Mouse (Mus musculus): ENCODE measurements around the gene Gdf9.
A peak's percentile ranks its signal among the peaks of the same experiment; 100 is the strongest.

The Gdf9 gene

DNA sequence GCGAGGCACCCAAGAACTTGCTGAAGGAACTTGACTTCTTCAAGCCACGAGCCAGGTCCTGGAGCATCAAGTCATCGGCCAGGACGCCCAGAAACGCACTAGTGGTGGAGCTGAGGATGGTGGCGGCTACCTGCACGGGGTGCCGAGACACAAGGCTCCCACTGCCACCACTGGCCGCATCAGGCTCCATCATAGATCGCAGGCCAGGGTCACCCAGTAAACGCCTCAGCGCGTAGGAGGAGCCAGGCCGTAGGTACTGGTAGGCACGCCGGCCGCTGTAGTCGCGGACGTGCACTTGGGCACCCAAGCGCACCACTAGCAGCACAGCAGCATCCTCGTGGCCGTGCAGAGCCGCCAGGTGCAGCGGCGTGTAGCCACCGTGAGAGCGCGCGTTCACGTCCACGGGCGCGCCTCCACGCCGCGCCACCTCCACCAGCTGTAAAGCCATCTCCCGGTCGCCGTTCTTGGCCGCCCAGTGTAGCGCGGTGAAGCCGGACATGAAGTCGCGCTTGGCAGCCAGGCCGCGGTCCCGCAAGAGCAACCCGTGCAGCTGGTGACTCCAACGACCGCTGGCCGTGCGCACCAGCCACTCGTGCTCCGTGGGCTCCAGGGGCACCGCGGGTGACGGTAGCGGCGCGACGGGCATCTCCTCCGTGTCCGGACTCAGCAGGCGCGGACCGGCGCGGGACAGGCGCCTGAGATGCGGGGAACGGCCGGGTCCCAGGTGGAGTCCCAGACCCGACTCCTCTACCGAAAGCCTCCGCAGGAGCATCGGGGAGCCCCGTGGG lies 47.8 kb downstream of the Gdf9 start:
- peak; percentile 39 for DNase-seq (ENCODE audit: low spot score)

- DNase-seq (ENCODE audit: low spot score): peak; percentile 13
Observed at GRCm38 (mm10) chr11:53479171-53479782, 48.5 kb downstream of the Gdf9 start.

GRCm38 (mm10) chr11:53479783-53480301 lies 49.0 kb downstream of the Gdf9 start, which contains the start of the genes Gm9945 and Sowaha:
Gene Gm9945 (plus strand): TSS chr11:53480166.
Gene Sowaha (minus strand): TSS chr11:53480274.
- no peak for DNase-seq (ENCODE audit: low spot score)

DNA sequence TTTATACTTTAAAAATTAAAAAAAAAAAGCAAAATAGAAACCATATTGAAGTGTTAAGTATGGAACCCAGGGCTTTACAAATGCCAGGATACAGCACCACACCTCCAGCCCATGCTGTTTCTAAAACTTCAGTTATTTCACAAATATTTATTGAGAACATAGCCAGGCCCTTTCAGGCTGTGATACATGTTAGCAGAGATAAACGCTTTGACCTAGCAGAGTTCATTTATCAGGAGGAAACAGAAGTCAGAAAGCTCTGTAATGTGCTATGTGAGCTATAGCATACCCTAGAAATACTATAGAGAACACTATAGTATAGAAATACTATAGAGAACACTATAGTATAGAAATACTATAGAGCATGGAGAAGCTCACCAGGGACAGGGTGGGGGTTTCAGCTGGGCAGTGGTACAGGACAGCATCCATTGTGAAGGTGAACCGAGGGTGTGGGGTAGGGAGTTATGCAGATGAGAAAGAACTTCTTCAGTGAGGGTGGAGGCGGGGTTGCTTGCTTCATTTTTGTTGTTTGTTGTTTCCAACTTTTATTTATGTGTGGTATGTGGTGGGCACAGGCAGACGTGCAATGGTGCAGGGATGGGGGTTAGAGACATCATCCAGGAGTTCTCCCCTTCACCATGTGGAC lies 50.4 kb downstream of the Gdf9 start:
- no peak for DNase-seq (ENCODE audit: low spot score)

- no peak for DNase-seq (ENCODE audit: low spot score)
Observed at GRCm38 (mm10) chr11:53483159-53483891, 52.5 kb downstream of the Gdf9 start.

- DNase-seq (ENCODE audit: low spot score): no peak
Observed at GRCm38 (mm10) chr11:53485719-53486118, 54.9 kb downstream of the Gdf9 start.

DNA sequence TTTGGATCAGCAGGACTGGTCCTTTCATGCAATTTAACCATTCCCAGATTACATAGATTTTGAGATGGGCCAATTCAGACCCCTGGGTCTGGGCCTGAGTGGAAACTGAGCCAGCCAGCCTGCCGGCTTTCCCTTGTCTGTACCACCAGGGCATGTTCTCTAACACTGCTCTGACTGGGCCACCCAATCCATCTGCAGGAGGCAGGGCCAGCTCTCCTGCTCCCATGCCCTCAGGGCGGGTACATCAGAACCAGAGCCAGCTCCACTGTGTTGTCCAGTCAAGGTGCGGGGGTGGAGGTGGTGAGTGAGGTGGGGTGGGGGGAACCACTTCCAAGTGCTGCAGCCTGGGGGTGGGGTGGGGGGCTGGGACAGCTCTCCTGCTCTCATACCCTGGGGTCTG lies 55.5 kb downstream of the Gdf9 start:
- DNase-seq (ENCODE audit: low spot score): no peak

- DNase-seq (ENCODE audit: low spot score): peak; percentile 51
Observed at GRCm38 (mm10) chr11:53486822-53487594, 56.2 kb downstream of the Gdf9 start.

Data from embryo, embryonic 10 days (tissue).